Mouse (Mus musculus) layer of hippocampus, postnatal 14 days (tissue): ENCODE data around the gene Gnmt. TPM values are rescaled to one million over a fixed set of nuclear protein-coding genes. Genes with fewer than 3 reads are reported as not detected.

Experiments
- DNase-seq, 2 experiments: peaks; one replicate each; pipeline ENCODE4 v3.0.0; 2021 to 2022; ENCODE audit warnings: low spot score in 2 of 2, mixed read lengths in 1 of 2
- total RNA-seq, 2 experiments: library from RNA; stranded (reverse); gene quantifications; 2 replicates each; pipeline ENCODE4 v1.2.3; 2021

The Gnmt gene
- total RNA-seq, 2 experiments from 2014 or later = 0.76 to 0.98 TPM

DNA sequence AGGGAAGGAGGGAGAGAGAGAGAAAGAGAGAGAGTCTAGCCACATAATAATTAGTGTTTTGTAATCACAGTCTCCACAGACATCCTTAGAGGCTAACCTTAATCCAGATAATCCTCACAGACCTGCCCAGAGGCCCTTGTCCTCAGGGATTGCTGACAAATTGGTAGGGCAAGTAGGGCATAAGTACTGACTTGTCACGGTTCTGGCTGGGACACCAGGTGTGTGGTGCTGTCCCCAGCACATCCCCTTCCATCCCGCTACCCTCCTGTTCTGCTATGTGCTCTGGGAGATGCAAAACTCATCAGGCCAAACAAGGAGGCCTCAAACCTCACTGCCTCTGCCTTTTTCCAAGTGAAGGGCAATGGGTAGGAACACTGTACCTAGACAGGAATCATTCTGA lies 16.5 kb upstream of the Gnmt start:
- no peak for DNase-seq

DNA sequence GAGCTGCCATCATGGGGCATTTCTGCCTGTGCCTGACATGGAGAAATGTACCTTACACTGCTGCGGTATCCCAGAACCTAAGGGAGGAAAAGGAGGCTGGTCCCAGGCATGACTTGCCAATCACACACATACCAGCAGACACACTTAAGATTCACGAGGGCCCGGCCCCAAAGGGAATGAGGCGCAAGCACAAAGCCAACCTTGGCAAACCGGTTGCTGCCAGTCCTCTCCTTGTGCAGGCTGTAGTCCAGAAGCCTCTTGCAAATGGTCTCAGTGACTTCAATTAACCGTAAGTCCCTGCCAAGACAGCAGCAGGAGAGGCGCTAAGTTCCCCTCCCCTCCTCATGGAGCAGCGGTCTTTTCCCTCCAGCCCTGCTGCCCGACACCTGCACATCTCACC lies 14.0 kb upstream of the Gnmt start:
- no peak for DNase-seq

DNA sequence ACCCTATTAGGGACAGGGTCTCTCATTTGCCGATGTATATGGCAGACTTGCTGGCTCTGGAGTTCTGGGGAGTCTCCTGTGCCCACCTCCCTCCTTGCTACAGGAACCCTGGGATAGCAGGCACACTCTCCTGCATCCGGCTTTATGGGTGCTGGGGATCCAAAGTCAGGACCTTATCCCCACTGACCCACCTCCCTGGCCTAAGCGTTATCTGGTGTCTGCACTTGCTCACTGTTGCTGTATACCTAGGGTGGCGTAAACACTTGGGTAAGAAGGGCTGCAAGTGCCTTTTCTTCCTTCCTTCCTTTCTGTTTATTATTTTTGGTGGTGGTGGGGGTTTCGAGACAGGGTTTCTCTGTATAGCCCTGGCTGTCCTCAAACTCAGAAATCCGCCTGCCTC lies 12.3 kb upstream of the Gnmt start:
- DNase-seq = no peak

DNA sequence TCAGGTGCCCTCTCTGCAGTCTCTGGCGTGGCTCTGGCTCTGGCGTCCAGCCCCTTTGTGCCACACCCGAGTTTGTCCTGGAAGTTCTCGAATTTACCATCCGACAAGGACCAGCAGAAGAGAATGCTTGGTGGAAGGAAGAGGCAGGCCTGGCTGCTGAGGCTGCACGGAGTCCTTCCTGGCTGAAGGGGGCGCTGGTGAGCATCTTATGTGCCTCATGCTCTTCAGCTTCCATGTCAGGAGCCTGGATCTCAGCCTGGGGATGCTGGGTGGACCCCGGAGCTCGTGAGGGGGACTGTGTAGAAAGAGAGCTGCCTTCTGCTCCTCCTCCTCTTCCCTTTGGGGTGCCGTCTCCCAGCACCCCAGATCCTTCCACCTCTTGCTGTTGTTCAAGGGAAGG lies 7.2 kb upstream of the Gnmt start:
- no peak for DNase-seq

DNA sequence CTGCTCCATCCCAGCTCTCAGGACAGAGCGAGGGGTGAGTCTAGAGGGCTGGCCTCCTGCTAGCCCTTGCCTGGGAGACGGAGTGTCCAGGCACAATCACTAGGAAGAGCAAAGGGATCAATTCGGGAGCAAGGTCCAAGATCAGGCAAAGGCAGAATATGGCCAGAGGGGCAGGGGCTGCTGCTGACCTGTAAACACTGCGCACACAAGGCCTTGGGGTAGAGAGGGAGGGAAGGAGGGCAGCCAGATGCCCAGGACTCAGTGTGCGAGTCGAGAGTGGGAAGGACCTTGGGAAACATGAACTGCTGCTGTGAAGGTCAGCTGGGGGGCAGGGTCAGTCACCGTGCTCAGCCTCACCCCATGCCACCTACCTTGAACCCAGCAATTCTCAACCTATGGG lies 6.3 kb upstream of the Gnmt start:
- DNase-seq = no peak

DNA sequence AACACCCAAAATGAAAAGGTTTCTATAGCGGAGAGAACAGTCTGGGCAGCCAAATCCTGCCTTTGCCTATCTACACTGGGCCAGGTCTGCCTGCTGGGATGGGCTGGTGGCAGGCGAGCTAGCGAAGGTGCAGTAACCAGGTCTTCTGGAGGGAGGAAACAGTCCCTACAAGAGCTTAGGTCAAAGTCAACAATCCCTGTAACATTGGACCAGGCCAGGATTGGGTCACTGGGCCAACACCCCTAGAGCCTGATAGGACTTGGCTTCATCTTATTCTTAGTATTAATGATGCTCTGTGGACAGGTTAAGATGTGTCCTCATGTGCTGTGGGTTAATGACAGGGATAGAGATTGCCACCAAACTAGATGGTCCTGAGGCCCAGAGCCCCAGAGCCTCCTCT lies 5.1 kb upstream of the Gnmt start:
- DNase-seq = no peak

DNA sequence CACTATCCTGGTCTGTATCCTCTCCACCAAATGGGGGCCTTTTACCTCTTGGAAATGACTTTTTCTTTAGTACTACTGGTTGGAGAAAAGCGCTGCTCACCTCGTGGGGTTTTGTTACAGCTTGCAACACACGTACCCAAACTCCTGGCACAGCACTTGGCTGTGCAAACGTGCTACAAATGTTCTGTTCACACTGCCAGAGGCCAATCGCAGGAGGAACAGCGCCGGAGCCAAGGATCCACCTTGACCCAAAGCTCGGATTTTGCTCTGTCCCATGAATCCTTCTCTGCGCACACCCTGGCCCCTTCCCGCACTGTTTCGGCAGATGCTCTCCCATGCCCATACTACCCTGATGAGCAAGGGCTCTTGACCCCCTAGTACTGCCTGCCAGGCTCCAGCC lies 472 bp downstream of the Gnmt start:
- no peak for DNase-seq

DNA sequence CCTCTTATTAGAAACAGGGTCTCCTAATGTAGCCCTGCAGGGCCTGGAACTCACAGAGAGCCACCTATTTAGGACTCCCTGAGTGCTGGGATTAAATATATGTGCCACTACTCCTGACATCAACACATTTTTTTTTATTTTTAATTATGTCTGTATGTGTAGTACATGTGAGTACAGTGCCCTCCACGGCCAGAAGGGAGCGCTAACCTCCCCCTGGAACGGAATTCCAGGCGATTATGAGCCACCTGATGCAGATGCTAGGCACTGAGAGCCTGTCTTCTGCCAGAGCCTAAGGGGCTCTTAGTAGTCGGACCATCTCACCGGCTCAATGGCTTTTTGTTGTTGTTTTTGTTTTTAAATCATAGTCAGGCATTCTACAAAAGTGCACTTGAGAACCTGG lies 947 bp downstream of the Gnmt start:
- DNase-seq = no peak

DNA sequence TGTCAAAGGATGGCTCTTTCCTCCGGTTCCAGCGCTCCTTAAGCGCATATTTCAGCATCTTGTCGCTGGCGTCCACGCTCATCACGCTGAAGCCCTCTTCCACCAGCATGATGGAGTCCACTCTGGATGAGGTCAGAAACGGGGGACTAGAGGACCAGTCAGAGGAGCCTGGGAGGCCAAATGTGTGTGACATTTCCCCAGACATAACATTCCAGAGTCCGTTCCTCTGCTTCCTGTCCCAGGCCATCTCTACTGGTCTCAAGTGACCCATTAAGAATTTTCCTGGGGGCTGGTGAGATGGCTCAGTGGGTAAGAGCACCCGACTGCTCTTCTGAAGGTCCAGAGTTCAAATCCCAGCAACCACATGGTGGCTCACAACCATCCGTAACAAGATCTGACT lies 1.7 kb downstream of the Gnmt start:
- DNase-seq = no peak

DNA sequence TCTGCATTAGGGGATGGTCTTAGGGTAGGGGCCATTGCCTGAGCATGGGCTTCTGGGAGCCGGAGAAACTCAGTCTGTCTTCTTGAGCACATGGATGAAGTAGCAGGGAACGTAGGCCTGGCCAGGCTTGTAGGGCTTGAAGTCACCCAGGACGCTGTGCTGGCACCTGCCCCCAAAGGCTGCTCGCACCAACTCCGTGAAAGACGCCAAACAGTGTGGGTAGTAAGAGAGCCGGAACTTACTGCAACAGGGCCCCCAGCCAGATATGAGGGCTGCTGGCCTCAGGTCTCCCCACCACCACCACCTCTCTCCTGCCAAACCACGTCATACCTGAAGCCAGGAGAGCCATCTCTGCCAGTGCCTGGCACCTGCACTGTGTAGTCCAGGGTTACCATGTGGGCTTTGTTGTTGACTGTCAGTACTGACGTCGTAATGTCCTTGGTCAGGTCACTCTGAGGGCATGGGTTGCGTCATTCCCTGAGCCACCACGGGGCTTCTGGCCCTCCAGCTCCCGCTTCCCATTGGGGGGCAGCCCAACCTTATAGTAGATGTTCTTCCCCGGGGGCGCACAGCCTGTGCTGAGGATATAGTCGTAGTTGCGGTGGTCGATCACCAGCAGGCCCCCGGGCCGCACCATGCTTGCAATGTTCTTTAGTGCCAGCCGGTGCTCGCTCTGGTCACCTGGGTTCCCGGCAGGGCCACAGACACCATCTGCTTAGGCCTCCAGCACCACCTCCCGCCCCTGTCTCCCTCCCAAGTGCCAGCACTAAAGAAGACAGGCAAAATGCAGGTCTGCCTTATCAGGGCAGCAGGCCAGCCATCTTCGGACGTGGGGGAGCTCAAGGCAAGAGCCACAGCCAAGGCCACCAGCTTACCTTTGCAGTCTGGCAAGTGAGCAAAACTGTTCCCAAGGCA lies 3.0 kb downstream of the Gnmt start:
- DNase-seq = no peak

DNA sequence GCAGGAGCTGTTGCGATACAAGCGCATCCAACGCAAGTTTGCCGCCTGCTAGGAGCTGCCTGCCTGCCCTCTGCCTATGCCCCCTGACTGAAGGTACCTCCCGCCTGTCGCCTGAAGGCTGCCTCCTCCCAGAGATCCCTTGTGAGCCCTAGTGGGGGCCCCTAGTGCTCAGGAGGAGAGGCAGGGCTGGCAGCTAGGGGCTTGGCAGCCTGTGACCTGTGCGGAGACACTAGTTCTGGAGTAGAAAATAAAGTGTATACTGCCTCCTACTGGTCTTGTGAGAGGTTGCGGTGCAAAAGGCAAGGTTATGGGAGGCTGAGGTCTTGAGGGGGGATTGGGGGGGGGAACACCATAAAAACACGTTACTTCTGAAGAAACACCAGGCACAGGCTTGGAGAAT lies 3.7 kb downstream of the Gnmt start:
- peak in 1 of 2 experiments; percentile 49 for DNase-seq

DNA sequence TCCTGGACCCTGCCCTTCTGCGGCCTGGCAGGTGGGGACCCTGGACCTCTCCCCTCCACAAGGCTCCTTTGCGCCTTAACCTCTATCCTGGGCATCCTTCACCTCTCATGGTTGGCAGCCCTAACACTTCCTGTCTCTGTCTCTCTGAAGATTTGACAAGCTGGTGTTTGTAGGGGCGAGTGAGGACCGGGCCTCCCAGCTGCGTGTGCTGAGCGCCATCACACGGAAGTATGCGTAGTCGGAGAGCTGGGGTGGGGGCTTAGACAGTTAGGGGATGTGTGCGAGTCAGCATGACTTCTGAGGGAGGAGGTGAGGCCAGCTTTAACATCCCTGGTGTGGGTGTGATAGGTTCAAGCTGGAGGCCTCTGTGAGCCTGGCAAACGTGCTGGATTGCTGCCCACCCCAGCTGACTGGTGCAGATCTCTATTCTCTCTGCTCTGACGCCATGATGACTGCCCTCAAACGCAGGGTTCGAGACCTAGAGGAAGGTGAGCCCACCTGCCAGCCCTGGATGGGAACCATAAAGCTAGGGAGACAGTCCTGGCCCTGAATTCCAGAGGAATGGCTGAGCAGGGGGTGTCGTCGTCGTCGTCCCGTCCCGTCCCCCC lies 4.4 kb downstream of the Gnmt start:
- DNase-seq = no peak

DNA sequence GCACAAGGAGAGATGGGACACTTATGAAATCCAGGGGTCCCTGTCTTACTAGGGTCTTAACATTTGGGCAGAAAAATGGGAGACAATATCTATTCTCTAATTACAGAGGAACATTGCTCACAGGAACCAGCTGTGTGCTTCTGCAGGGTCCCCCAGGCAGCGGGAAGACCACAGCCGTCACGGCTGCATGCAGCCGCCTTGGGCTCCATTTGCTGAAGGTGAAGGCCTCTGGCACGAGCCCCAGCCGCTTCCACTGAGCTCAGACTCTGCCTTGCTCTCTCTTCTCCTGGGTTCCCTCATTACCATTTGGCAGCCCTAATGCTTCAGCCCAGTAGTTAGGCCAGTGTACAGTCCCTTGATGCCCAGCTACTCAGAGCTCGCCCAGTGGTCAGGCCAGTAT lies 7.9 kb downstream of the Gnmt start:
- no peak for DNase-seq

DNA sequence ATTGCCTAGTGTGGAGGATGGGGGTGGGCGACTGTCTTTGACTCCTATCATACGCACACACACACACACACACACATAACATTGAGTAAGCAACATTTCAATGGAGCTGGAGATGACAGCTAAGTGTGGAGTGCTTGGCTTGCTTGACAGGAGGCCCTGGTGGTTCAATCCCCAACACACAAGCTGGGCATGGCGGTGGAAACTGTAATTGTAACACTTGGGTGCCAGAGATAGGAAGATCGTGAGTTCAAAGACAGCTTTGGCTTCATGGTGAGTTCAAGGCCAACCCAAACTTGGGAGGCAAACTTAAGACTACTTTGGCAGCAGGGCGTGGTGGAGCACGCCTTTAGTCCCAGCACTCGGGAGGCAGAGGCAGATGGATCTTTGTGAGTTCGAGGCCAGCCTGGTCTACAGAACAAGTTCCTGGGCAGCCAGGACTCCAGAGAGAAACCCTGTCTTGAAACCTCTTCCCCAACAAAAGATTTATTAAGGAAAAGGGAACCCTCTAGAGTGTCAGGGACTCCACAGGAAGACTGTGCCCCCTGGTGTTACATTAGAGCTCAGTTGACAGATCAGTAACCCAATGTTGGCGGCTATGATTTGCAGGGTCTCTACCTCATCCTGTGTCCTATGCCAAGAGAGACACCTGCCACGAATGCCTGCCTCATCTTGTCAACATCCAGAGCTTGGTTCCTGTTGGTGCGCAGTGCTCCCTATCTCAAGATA lies 14.0 kb downstream of the Gnmt start:
- DNase-seq = no peak

DNA sequence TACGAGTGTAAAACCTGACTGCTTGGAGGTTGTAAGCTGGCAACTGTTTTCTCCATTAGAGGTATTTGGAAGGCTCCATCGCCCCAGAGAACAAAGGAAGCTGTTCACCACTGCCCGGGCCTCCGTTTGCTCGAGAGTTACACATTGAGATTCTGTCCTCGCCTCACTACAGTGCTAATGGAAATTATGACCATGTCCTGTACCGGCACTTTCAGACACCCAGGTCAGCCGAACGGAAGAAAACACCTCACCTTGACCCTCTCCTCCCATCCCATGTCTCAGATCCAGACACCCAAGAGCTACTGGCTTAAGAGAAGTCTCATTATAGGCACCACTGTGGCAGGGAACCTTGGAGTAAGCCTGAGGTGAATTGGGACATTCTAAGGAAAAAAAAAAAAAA lies 15.1 kb downstream of the Gnmt start:
- DNase-seq = no peak

DNA sequence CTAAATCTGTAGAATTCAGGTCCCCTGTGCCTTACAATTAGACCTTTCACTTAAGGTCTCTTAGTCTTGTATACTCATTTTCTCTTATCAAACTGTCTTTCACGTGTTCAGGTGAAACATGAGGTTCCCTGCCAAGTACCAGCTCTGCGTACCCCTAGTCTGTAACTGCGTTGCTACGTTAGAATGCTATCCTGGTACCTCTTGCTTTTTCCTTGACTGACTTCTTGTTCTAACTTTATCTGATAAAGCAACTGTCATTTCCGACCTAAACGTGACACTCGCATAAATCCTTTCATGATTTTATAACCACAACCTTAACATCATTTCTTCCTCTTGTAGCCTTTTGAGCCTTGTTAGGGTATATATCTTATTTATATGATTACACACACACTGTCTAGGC lies 16.5 kb downstream of the Gnmt start:
- no peak for DNase-seq

DNA sequence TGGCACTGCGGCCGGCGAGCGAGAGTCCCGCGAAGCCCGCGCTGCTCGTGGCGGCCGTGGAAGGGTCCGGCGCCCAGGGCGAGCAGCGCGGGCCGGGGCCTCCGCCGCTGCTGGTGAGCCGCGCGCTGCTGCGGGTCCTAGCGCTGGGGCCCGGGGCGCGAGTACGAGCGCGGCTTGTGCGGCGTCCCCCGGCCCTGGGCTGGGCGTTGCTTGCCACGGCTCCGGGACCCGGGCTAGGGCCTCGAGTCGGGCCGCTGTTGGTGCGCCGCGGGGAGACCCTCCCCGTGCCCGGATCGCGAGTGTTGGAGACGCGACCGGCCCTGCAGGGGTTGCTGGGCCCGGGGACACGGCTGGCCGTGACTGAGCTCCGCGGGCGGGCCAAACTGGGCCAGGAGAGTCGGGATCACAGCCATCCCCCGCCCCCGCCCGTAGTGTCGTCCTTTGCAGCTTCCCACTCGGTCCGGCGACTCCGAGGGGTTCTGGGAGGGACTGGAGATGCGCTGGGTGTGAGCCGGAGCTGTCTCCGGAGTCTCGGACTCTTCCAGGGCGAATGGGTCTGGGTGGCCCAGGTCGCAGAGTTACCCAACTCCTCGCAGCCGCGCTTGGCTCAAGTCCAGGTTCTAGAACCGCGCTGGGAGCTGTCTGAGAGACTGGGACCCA lies 17.2 kb downstream of the Gnmt start:
- DNase-seq = no peak

DNA sequence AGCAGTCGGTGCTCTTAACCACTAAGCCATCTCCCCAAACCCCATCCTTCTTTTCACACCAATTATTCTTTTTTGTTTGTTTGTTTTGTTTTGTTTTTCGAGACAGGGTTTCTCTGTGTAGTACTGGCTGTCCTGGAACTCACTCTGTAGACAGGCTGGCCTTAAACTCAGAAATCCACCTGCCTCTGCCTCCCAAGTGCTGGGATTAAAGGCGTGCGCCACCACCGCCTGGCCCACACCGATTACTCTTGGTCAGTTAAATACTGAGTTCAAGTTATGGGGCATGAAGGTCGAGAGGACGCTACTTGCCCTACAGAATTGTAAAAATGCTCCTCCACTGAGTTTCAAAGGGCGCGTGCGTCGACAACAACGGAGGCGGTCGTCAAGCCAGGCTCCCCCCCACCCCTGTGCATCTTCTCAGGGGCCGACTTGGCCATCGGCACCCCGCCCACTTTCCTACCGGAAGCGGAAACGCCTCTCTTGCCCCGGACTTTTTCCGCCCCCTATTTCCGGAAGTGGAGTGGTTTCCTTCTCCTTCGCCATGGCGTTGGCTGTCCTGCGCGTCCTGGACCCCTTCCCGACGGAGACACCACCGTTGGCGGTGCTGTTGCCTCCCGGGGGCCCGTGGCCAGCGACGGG lies 17.9 kb downstream of the Gnmt start, which contains the start of gene Pex6:
Pex6 (plus strand) TSS at position 505 of the 639 bp plus-strand sequence.
- peak; percentile 88 to 95 for DNase-seq

DNA sequence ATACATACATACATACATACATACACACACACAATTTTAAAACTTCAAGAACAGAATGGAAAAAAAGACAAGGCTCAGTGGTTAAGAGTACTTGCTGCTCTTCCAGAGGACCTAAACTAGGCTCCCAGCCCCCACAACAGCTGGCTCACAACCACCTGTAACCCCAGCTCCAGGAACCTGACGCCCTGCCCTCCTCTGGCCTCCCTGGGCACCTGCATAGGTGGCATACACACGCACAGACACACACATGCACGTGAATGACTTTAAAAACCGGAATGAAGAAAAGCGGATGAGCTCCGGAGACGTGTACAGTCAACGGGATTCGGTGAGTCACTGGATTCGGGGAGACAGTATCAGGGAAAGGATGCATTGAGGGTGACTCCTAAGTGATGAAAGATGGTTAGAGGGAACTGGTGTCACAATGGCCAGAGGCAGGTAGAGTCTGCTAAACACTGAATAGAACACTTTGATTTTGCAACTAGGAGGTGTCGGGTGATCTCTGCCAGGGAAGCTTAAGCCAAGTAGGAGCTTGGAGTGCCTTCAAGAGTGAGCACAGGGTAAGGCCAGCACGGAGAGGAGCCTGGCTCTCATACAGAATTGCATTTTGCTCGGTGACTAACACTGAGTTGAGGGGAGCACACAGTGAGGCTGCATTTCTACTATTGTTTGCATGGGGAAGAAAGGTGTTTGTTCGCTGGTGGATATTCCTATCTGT lies 22.4 kb downstream of the Gnmt start:
- no peak for DNase-seq
